Mouse (Mus musculus) MEL (cell line): ENCODE results near the gene Cetn4. TPM values are rescaled to one million over a fixed set of nuclear protein-coding genes. Genes with fewer than 3 reads are reported as not detected.

ENCODE experiments used
- DNase-seq: peaks from one replicate; pipeline ENCODE4 v3.0.0; 2011; ENCODE audit warnings: low read depth, low spot score
- H3K27ac ChIP-seq: 2 replicates; pipeline ENCODE4 v1.5.1; 2012; ENCODE audit warnings: low read depth, mild to moderate bottlenecking, control low read depth, low read length, moderate library complexity; ENCODE audit not compliant: control insufficient read depth
- H3K27me3 ChIP-seq, 2 experiments: fragments of 150-350 bp in 1 of 2; sonication (generic) in 1 of 2; 2 replicates each; pipeline ENCODE4 v1.6.1; 2012; ENCODE audit warnings: low read length in 2 of 2, mild to moderate bottlenecking in 2 of 2, improper control_type of control experiment in 1 of 2, moderate library complexity in 1 of 2; ENCODE audit not compliant: insufficient read depth in 2 of 2, control insufficient read depth in 1 of 2
- H3K36me3 ChIP-seq, 2 experiments: 2 replicates each; pipeline ENCODE4 v1.6.1; 2012 to 2014; ENCODE audit warnings: low read length in 2 of 2, improper control_type of control experiment in 1 of 2, inconsistent platforms in 1 of 2, mild to moderate bottlenecking in 1 of 2; ENCODE audit not compliant: insufficient read depth in 2 of 2, control insufficient read depth in 1 of 2
- H3K4me1 ChIP-seq, 2 experiments: fragments of 150-350 bp in 1 of 2; sonication (generic) in 1 of 2; 2 replicates each; pipeline ENCODE4 v1.6.1; 2012; ENCODE audit warnings: low read length in 2 of 2, improper control_type of control experiment in 1 of 2, mild to moderate bottlenecking in 1 of 2; ENCODE audit not compliant: insufficient read depth in 2 of 2, control insufficient read depth in 1 of 2
- H3K4me3 ChIP-seq, 2 experiments: fragments of 150-350 bp in 1 of 2; sonication (generic) in 1 of 2; 2 replicates each; pipeline ENCODE4 v1.5.1; 2012; ENCODE audit warnings: low read depth in 2 of 2, low read length in 2 of 2, mild to moderate bottlenecking in 2 of 2, moderate library complexity in 2 of 2, control low read depth in 1 of 2, improper control_type of control experiment in 1 of 2; ENCODE audit not compliant: control insufficient read depth in 1 of 2, insufficient read depth in 1 of 2
- H3K79me2 ChIP-seq: 2 replicates; pipeline ENCODE4 v1.6.1; 2012; ENCODE audit warnings: mild to moderate bottlenecking, low read length, moderate library complexity; ENCODE audit not compliant: control insufficient read depth, poor library complexity, insufficient read depth
- H3K9ac ChIP-seq: 2 replicates; pipeline ENCODE4 v1.6.1; 2012; ENCODE audit warnings: low read depth, mild to moderate bottlenecking, control low read depth, low read length, moderate library complexity; ENCODE audit not compliant: control insufficient read depth, poor library complexity, severe bottlenecking
- H3K9me3 ChIP-seq: fragments of 150-350 bp; sonication (generic); replicated peaks from 2 replicates; pipeline ENCODE4 v1.6.1; 2012; ENCODE audit warnings: mild to moderate bottlenecking, low read length, improper control_type of control experiment, moderate library complexity; ENCODE audit not compliant: insufficient read depth
- BHLHE40 ChIP-seq: IDR thresholded peaks from 2 replicates; pipeline ENCODE4 v1.6.1; 2012; ENCODE audit warnings: low read depth, mild to moderate bottlenecking, inconsistent platforms, low read length, improper control_type of control experiment, borderline replicate concordance
- CTCF ChIP-seq, 3 experiments: IDR thresholded peaks in 2 of 3; conservative IDR thresholded peaks in 1 of 3; 2 replicates each; pipeline ENCODE4 v1.5.1; 2011 to 2012; ENCODE audit warnings: low read length in 3 of 3, low read depth in 2 of 3, mild to moderate bottlenecking in 2 of 3, improper control_type of control experiment in 1 of 3, inconsistent platforms in 1 of 3, mixed read lengths in 1 of 3, moderate library complexity in 1 of 3; ENCODE audit not compliant: control insufficient read depth in 1 of 3, insufficient read depth in 1 of 3, poor library complexity in 1 of 3, severe bottlenecking in 1 of 3
- E2F4 ChIP-seq: IDR thresholded peaks from 2 replicates; pipeline ENCODE4 v1.6.1; 2011; ENCODE audit warnings: low read depth, low read length, improper control_type of control experiment, borderline replicate concordance
- EP300 ChIP-seq, 2 experiments: IDR thresholded peaks; 2 replicates each; pipeline ENCODE4 v1.6.1; 2011; ENCODE audit warnings: improper control_type of control experiment in 2 of 2, low read length in 2 of 2, low read depth in 1 of 2, mild to moderate bottlenecking in 1 of 2
- ETS1 ChIP-seq: IDR thresholded peaks from 2 replicates; pipeline ENCODE4 v1.6.1; 2012; ENCODE audit warnings: low read depth, mild to moderate bottlenecking, inconsistent platforms, low read length, improper control_type of control experiment, moderate library complexity
- GATA1 ChIP-seq: IDR thresholded peaks from 2 replicates; pipeline ENCODE4 v1.6.1; 2011; ENCODE audit warnings: low read depth, low read length, improper control_type of control experiment
- JUND ChIP-seq: IDR thresholded peaks from 2 replicates; pipeline ENCODE4 v1.6.1; 2011; ENCODE audit warnings: low read depth, mild to moderate bottlenecking, improper control_type of control experiment, low read length
- MAFK ChIP-seq: IDR thresholded peaks from 2 replicates; pipeline ENCODE4 v1.6.1; 2011; ENCODE audit warnings: low read depth, mild to moderate bottlenecking, low read length, improper control_type of control experiment, borderline replicate concordance
- MAX ChIP-seq: IDR thresholded peaks from 2 replicates; pipeline ENCODE4 v1.6.1; 2011; ENCODE audit warnings: low read length, improper control_type of control experiment
- MAZ ChIP-seq: IDR thresholded peaks from 2 replicates; pipeline ENCODE4 v1.6.1; 2012; ENCODE audit warnings: low read depth, mild to moderate bottlenecking, inconsistent platforms, low read length, improper control_type of control experiment
- MXI1 ChIP-seq: IDR thresholded peaks from 2 replicates; pipeline ENCODE4 v1.6.1; 2011; ENCODE audit warnings: mild to moderate bottlenecking, low read depth, low read length, improper control_type of control experiment
- MYB ChIP-seq: IDR thresholded peaks from 2 replicates; pipeline ENCODE4 v1.6.1; 2011; ENCODE audit warnings: mild to moderate bottlenecking, low read depth, low read length, improper control_type of control experiment
- MYC ChIP-seq: IDR thresholded peaks from 2 replicates; pipeline ENCODE4 v1.6.1; 2011; ENCODE audit warnings: low read depth, mild to moderate bottlenecking, low read length, improper control_type of control experiment, moderate library complexity
- NELFE ChIP-seq: IDR thresholded peaks from 2 replicates; pipeline ENCODE4 v1.6.1; 2011; ENCODE audit warnings: low read depth, low read length, improper control_type of control experiment
- POLR2A ChIP-seq, 2 experiments: IDR thresholded peaks; 2 replicates each; pipeline ENCODE4 v1.6.1; 2011 to 2012; ENCODE audit warnings: low read length in 2 of 2, mild to moderate bottlenecking in 2 of 2, control low read depth in 1 of 2, improper control_type of control experiment in 1 of 2, low read depth in 1 of 2, moderate library complexity in 1 of 2; ENCODE audit not compliant: control insufficient read depth in 1 of 2, insufficient read depth in 1 of 2, poor library complexity in 1 of 2
- POLR2AphosphoS5 ChIP-seq: IDR thresholded peaks from 2 replicates; pipeline ENCODE4 v1.6.1; 2012; ENCODE audit warnings: low read depth, borderline replicate concordance, mild to moderate bottlenecking, inconsistent platforms, low read length, moderate library complexity, mixed read lengths
- RAD21 ChIP-seq: IDR thresholded peaks from 2 replicates; pipeline ENCODE4 v1.6.1; 2011; ENCODE audit warnings: mild to moderate bottlenecking, low read depth, low read length, improper control_type of control experiment
- RCOR1 ChIP-seq: IDR thresholded peaks from 2 replicates; pipeline ENCODE4 v1.6.1; 2012; ENCODE audit warnings: low read depth, mild to moderate bottlenecking, inconsistent platforms, low read length, improper control_type of control experiment
- SIN3A ChIP-seq: IDR thresholded peaks from 2 replicates; pipeline ENCODE4 v1.6.1; 2012; ENCODE audit warnings: low read length, improper control_type of control experiment, inconsistent platforms
- SMC3 ChIP-seq: IDR thresholded peaks from 2 replicates; pipeline ENCODE4 v1.6.1; 2011; ENCODE audit warnings: low read depth, low read length, improper control_type of control experiment
- TAL1 ChIP-seq: IDR thresholded peaks from 2 replicates; pipeline ENCODE4 v1.6.1; 2012; ENCODE audit warnings: mild to moderate bottlenecking, inconsistent platforms, low read length, moderate library complexity, mixed read lengths
- TBP ChIP-seq: IDR thresholded peaks from 2 replicates; pipeline ENCODE4 v1.8.0; 2011; ENCODE audit warnings: low read depth, low read length, improper control_type of control experiment
- TCF12 ChIP-seq: IDR thresholded peaks from 2 replicates; pipeline ENCODE4 v1.6.1; 2014; ENCODE audit warnings: low read depth, mild to moderate bottlenecking, inconsistent platforms, low read length, improper control_type of control experiment, moderate library complexity
- USF1 ChIP-seq: IDR thresholded peaks from 2 replicates; pipeline ENCODE4 v1.6.1; 2014; ENCODE audit warnings: low read depth, mild to moderate bottlenecking, inconsistent platforms, low read length, improper control_type of control experiment, moderate library complexity
- USF2 ChIP-seq, 2 experiments: IDR thresholded peaks; 2 replicates each; pipeline ENCODE4 v1.6.1; 2011 to 2012; ENCODE audit warnings: improper control_type of control experiment in 2 of 2, low read length in 2 of 2, borderline replicate concordance in 1 of 2, inconsistent platforms in 1 of 2, low read depth in 1 of 2, mild to moderate bottlenecking in 1 of 2; ENCODE audit not compliant: insufficient read depth in 1 of 2
- ZMIZ1 ChIP-seq: IDR thresholded peaks from 2 replicates; pipeline ENCODE4 v1.6.1; 2012; ENCODE audit warnings: low read depth, mild to moderate bottlenecking, inconsistent platforms, low read length, improper control_type of control experiment, moderate library complexity
- ZNF384 ChIP-seq: IDR thresholded peaks from 2 replicates; pipeline ENCODE4 v1.6.1; 2012; ENCODE audit warnings: low read depth, mild to moderate bottlenecking, inconsistent platforms, low read length, improper control_type of control experiment
- polyA plus RNA-seq, 2 experiments: library from polyadenylated mRNA; stranded (reverse) in 1 of 2; unstranded in 1 of 2; fragments of >175 nt in 1 of 2; fragments of >200 nt in 1 of 2; gene quantifications; 2 replicates each; pipeline versions ENCODE4 v1.2.1 to v1.2.4; 2012; ENCODE audit warnings: low replicate concordance in 2 of 2, low read depth in 1 of 2; ENCODE audit not compliant: insufficient read length in 2 of 2, insufficient read depth in 1 of 2, missing spikeins in 1 of 2
- total RNA-seq: library from RNA; depleted of rRNA; stranded (reverse); fragments of 300-350 nt; gene quantifications from 2 replicates; pipeline ENCODE4 v1.2.3, GENCODE M21; 2012

The Cetn4 gene
- total and polyA plus RNA-seq, 3 experiments = 0.85 to 3.8 TPM; not detected in 1

GRCm38 (mm10) chr3:37313371-37313770 is 863 bp upstream of the Cetn4 start (continued):
- peak; percentile 28; the same call in 1 of the 2 replicates for TF ChIP-seq NELFE
- TF ChIP-seq USF1 = no peak
- TF ChIP-seq GATA1 = peak; percentile 29; the same call in 1 of the 2 replicates
- no peak for TF ChIP-seq CTCF (IDR thresholded peaks at IDR 0.05 in 2 of 3, conservative IDR thresholded peaks at IDR 0.05 in 1 of 3; ENCODE audit: control insufficient read depth in 1 of 3, insufficient read depth in 1 of 3, low read depth in 2 of 3, low read length in 3 of 3, poor library complexity in 1 of 3, severe bottlenecking in 1 of 3)
- no peak for TF ChIP-seq ZMIZ1
- no peak for TF ChIP-seq MAFK
- no peak for TF ChIP-seq E2F4
- no peak for TF ChIP-seq RAD21

DNA sequence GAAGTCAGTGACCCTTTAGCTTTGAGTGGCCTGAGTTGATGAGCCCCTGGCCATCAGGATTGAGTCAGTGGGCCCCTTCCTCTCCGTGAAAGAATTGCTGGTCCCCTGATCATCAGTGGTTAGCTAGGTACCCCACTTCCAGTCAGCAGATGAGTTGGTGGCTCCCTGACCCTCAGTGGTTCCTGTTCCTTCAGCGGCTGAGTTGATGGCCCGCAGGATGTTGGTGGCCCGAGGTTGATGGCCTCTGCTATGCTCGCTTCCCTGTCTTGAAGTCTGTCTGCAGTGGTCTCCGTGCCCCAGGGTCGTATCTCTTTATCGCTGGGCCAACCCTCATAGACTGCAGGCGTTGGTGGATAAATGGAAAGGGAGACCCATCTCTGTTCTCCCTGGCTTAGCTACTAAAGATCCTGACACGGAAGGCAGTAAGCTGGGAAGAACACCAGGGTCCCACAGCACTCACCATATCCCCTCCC is 575 bp downstream of the Cetn4 start:
- Histone ChIP-seq H3K79me2 (peaks cover 6% of the 10 kb centered on the region; the same call in 1 of the 2 replicates), H3K27me3 (no peaks in the 10 kb centered on the region), H3K9me3 (no peaks in the 10 kb centered on the region), H3K4me3 (peak overlapping the region; percentile 78 to 91), H3K4me1 (peaks cover 10% of the 10 kb centered on the region in 2 experiments), H3K36me3 (peaks cover 3 to 13% of the 10 kb centered on the region in 2 experiments; a peak in 3 of 4 replicates), H3K27ac (peak overlapping the region; percentile 2; the same call in 1 of the 2 replicates), H3K9ac (peak overlapping the region; percentile 63)
- no peak for DNase-seq
- TF ChIP-seq TBP (0 out of 2 replicates have a peak, but pooled peaks have one; percentile 5), ZMIZ1 (no peak)

DNA sequence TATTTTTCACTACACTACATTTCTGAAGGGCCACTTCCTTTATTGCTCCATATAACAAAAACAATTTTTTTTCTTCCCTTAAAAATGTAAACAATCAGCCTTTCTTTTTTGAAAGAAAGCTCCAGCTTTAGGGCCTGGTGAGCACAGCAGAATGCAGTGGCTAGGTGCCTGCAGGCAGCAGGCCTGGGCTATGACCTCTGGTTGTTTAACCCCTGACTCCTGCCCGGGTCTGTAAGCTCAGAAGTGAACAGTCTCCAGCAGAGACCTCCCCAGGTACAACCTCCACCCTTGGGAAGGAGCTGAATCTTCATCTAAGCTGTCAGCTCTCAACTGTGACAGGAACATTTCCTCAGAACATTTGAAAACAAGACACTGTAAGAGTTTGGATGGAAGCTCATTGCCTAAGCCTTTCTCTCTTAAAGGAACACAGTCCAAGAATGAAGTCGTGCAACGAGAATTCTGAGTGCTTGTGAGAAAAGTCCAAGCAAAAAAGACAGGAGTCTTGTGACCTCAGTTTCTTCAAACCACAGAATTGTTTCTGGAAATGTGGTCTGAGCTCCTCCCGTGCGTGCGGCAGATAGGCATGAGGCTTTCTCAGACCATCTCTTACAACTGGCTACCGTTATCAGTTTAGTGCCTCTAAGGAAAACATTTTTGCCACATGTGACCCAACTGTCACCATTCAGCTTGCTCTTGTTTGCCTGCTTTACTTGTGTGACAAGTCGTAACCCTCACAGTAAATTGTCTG is 8.9 kb downstream of the Cetn4 start:
- peak overlapping the region; percentile 90 for H3K27ac ChIP-seq
- H3K9me3 ChIP-seq = no peaks in the 10 kb centered on the region
- no peaks in the 10 kb centered on the region for H3K79me2 ChIP-seq
- peak overlapping the region; percentile 58 for H3K9ac ChIP-seq
- H3K4me3 ChIP-seq = peak overlapping the region; percentile 27 to 39; a peak in 3 of 4 replicates
- H3K27me3 ChIP-seq = no peaks in the 10 kb centered on the region
- peak; percentile 88 for DNase-seq
- peaks cover 3 to 12% of the 10 kb centered on the region in 2 experiments; a peak in 3 of 4 replicates for H3K4me1 ChIP-seq
- H3K36me3 ChIP-seq = peaks cover 0 to 11% of the 10 kb centered on the region in 2 experiments; a peak in 2 of 4 replicates
- TF ChIP-seq E2F4 (no peak), MYC (peak; percentile 88), SIN3A (peak; percentile 79), BHLHE40 (peak; percentile 95), POLR2A (IDR thresholded peaks at IDR 0.05; ENCODE audit: control insufficient read depth in 1 of 2, insufficient read depth in 1 of 2, low read depth in 1 of 2, low read length in 2 of 2, poor library complexity in 1 of 2) (0 out of 4 replicates have a peak, but pooled peaks of 1 of the 2 experiments have one; percentile 22), ETS1 (peak; percentile 86), POLR2AphosphoS5 (no peak), SMC3 (no peak), USF2 (IDR thresholded peaks at IDR 0.05; ENCODE audit: borderline replicate concordance in 1 of 2, insufficient read depth in 1 of 2, low read depth in 1 of 2, low read length in 2 of 2) (peak in 1 of 2 experiments; percentile 41; a peak in 1 of 4 replicates), TAL1 (peak; percentile 82), RAD21 (no peak), USF1 (peak; percentile 88), JUND (no peak), TCF12 (peak; percentile 78), ZNF384 (no peak), MYB (peak; percentile 89), MAZ (no peak), GATA1 (peak; percentile 77), RCOR1 (peak; percentile 65; the same call in 1 of the 2 replicates), MXI1 (peak; percentile 83), EP300 (IDR thresholded peaks at IDR 0.05; ENCODE audit: low read depth in 1 of 2, low read length in 2 of 2) (peak; percentile 73 to 92), NELFE (peak; percentile 32; the same call in 1 of the 2 replicates), MAX (peak; percentile 77)
